ENCODE assay signal across 10 mouse cellular contexts in genomic region chr4:82035074-82035703, GRCm38 (mm10).
DNase-seq lines count a peak whose midpoint lies in the region; ATAC-seq and TF ChIP-seq lines count a peak whose summit lies in the region.
"Had no signal": no experiment of that assay in that cellular context is flagged by ENCODE, and none has a peak within 500 bp of the region (broad histone marks: within the 10 kb centered on the region; RNA-seq: fewer than 3 reads in every experiment).

No protein-coding gene starts in this region.

- H3K9ac ChIP-seq in kidney, postnatal 0 days (ENCODE audit: low read depth, low read length) = no peak overlapping the region
- no peak overlapping the region for H3K9ac ChIP-seq in embryonic facial prominence, embryonic 13.5 days
- H3K9ac ChIP-seq in lung, postnatal 0 days (replicated peaks; ENCODE audit: low read depth) = no peak overlapping the region
- no peak overlapping the region for H3K9ac ChIP-seq in liver, embryonic 11.5 days (ENCODE audit: low read depth, low read length)
- H3K9ac ChIP-seq: hindbrain, embryonic 14.5 days had no signal

- no peaks in the 10 kb centered on the region for H3K9me3 ChIP-seq in kidney, postnatal 0 days (replicated peaks; ENCODE audit: low read length)
- no peaks in the 10 kb centered on the region for H3K9me3 ChIP-seq in embryonic facial prominence, embryonic 13.5 days
- no peaks in the 10 kb centered on the region for H3K9me3 ChIP-seq in lung, postnatal 0 days (ENCODE audit: low read length)
- H3K9me3 ChIP-seq in liver, embryonic 11.5 days (ENCODE audit: control insufficient read depth, low read length) = no peaks in the 10 kb centered on the region

- no peak overlapping the region for H3K4me2 ChIP-seq in kidney, postnatal 0 days (ENCODE audit: low read length)
- no peak overlapping the region for H3K4me2 ChIP-seq in embryonic facial prominence, embryonic 13.5 days
- no peak overlapping the region for H3K4me2 ChIP-seq in lung, postnatal 0 days (replicated peaks; ENCODE audit: low read depth, low read length)
- H3K4me2 ChIP-seq in liver, embryonic 11.5 days = no peak overlapping the region
- H3K4me2 ChIP-seq: hindbrain, embryonic 14.5 days had no signal

- no peak for TF ChIP-seq EP300 in lung, postnatal 0 days (IDR thresholded peaks at IDR 0.05)

- no peaks in the 10 kb centered on the region for H3K36me3 ChIP-seq in kidney, postnatal 0 days (ENCODE audit: insufficient read depth, low read length)
- no peaks in the 10 kb centered on the region for H3K36me3 ChIP-seq in embryonic facial prominence, embryonic 13.5 days
- H3K36me3 ChIP-seq in lung, postnatal 0 days (ENCODE audit: insufficient read depth, low read length) = no peaks in the 10 kb centered on the region
- no peaks in the 10 kb centered on the region for H3K36me3 ChIP-seq in liver, embryonic 11.5 days (ENCODE audit: control insufficient read depth, insufficient read depth, low read length)

- 41% methylated on average over 3 of the region's 3 CpGs for WGBS in kidney, postnatal 0 days
- 23% methylated on average over 3 of the region's 3 CpGs for WGBS in embryonic facial prominence, embryonic 13.5 days
- 39% methylated on average over 3 of the region's 3 CpGs for WGBS in lung, postnatal 0 days
- 44% methylated on average over 3 of the region's 3 CpGs for WGBS in liver, embryonic 11.5 days

- H3K27ac ChIP-seq in kidney, postnatal 0 days = no peak overlapping the region
- H3K27ac ChIP-seq in embryonic facial prominence, embryonic 13.5 days = 0 out of 2 replicates have a peak overlapping the region, but pooled peaks have one; percentile 44
- H3K27ac ChIP-seq in lung, postnatal 0 days (ENCODE audit: low read length) = no peak overlapping the region
- no peak overlapping the region for H3K27ac ChIP-seq in liver, embryonic 11.5 days (ENCODE audit: low read depth, low read length)
- H3K27ac ChIP-seq: hindbrain, embryonic 14.5 days had no signal

- no peaks in the 10 kb centered on the region for H3K4me1 ChIP-seq in kidney, postnatal 0 days (replicated peaks; ENCODE audit: insufficient read depth, low read length)
- peaks cover 7% of the 10 kb centered on the region for H3K4me1 ChIP-seq in embryonic facial prominence, embryonic 13.5 days
- no peaks in the 10 kb centered on the region for H3K4me1 ChIP-seq in lung, postnatal 0 days (ENCODE audit: insufficient read depth, low read depth, low read length)
- H3K4me1 ChIP-seq in liver, embryonic 11.5 days (replicated peaks; ENCODE audit: control insufficient read depth, insufficient read depth, low read length) = no peaks in the 10 kb centered on the region

- H3K4me3 ChIP-seq in kidney, postnatal 0 days (replicated peaks; ENCODE audit: low read depth, low read length) = no peak overlapping the region
- H3K4me3 ChIP-seq in embryonic facial prominence, embryonic 13.5 days = no peak overlapping the region
- H3K4me3 ChIP-seq in lung, postnatal 0 days (ENCODE audit: low read depth, low read length) = no peak overlapping the region
- no peak overlapping the region for H3K4me3 ChIP-seq in liver, embryonic 11.5 days (ENCODE audit: low read depth, low read length)

- TF ChIP-seq CTCF in kidney, postnatal 0 days (IDR thresholded peaks at IDR 0.05; ENCODE audit: low read depth) = no peak
- TF ChIP-seq CTCF in lung, postnatal 0 days (IDR thresholded peaks at IDR 0.05) = no peak

- DNase-seq in kidney, postnatal 0 days (ENCODE audit: low spot score) = peak; percentile 3
- no peak for DNase-seq in kidney, adult 11 months
- peak; percentile 19 for DNase-seq in adrenal gland, postnatal 10 days
- DNase-seq in lung, postnatal 0 days (ENCODE audit: low spot score) = peak; percentile 17
- no peak for DNase-seq in urinary bladder, postnatal 10 days (ENCODE audit: low spot score)
- no peak for DNase-seq in liver, embryonic 11.5 days (ENCODE audit: low spot score)
- DNase-seq in heart, adult 8-10 months (ENCODE audit: low spot score) = no peak
- DNase-seq: midbrain, embryonic 14.5 days had no signal

- H3K27me3 ChIP-seq in kidney, postnatal 0 days (ENCODE audit: insufficient read depth, low read length) = no peaks in the 10 kb centered on the region
- H3K27me3 ChIP-seq in embryonic facial prominence, embryonic 13.5 days = no peaks in the 10 kb centered on the region
- H3K27me3 ChIP-seq in lung, postnatal 0 days (replicated peaks; ENCODE audit: insufficient read depth, low read length) = no peaks in the 10 kb centered on the region
- H3K27me3 ChIP-seq in liver, embryonic 11.5 days (replicated peaks; ENCODE audit: control insufficient read depth, insufficient read depth, low read length) = no peaks in the 10 kb centered on the region

- no peak for ATAC-seq in kidney, postnatal 0 days (replicated peaks; ENCODE audit: low FRiP score, low read depth)
- ATAC-seq in embryonic facial prominence, embryonic 13.5 days (ENCODE audit: insufficient number of reproducible peaks, insufficient read depth, low FRiP score, low TSS enrichment, low read depth) = no peak
- 0 out of 2 replicates have a peak, but pooled peaks have one; percentile 30 for ATAC-seq in lung, postnatal 0 days
- ATAC-seq in liver, embryonic 11.5 days (replicated peaks; ENCODE audit: low FRiP score) = no peak

Comparison
In these comparisons a context has a peak if more than half of its experiments do, and no peak if none do; other contexts are left out.
1. DNase-seq: peak in kidney, postnatal 0 days (single experiment), adrenal gland, postnatal 10 days (single experiment) and lung, postnatal 0 days (single experiment); none in kidney, adult 11 months (single experiment), urinary bladder, postnatal 10 days (single experiment), liver, embryonic 11.5 days (single experiment) and heart, adult 8-10 months (single experiment).